Mouse (Mus musculus) C2C12 (cell line): Measurements from ENCODE around the gene Gm20388.

ENCODE experiments used
- CEBPB ChIP-seq: IDR thresholded peaks from one replicate; pipeline ENCODE4 v1.6.1; 2011; ENCODE audit warnings: low read depth, mild to moderate bottlenecking, control low read depth, moderate library complexity
- CTCF ChIP-seq: IDR thresholded peaks from one replicate; pipeline ENCODE4 v1.5.1; 2011; ENCODE audit not compliant: control insufficient read depth, insufficient read depth, insufficient read length
- FOSL1 ChIP-seq: IDR thresholded peaks from one replicate; pipeline ENCODE4 v1.8.0; 2011; ENCODE audit warnings: mild to moderate bottlenecking, low read length; ENCODE audit not compliant: poor library complexity, insufficient read depth, severe bottlenecking
- MAX ChIP-seq: IDR thresholded peaks from one replicate; pipeline ENCODE4 v1.6.1; 2011; ENCODE audit warnings: mild to moderate bottlenecking, control low read depth
- MYOG ChIP-seq: IDR thresholded peaks from one replicate; pipeline ENCODE4 v1.6.1; 2011; ENCODE audit not compliant: control insufficient read depth, insufficient read length; ENCODE audit errors: extremely low read depth
- USF1 ChIP-seq: IDR thresholded peaks from one replicate; pipeline ENCODE4 v1.6.1; 2011; ENCODE audit warnings: low read depth, mild to moderate bottlenecking, control low read depth, moderate library complexity

DNA sequence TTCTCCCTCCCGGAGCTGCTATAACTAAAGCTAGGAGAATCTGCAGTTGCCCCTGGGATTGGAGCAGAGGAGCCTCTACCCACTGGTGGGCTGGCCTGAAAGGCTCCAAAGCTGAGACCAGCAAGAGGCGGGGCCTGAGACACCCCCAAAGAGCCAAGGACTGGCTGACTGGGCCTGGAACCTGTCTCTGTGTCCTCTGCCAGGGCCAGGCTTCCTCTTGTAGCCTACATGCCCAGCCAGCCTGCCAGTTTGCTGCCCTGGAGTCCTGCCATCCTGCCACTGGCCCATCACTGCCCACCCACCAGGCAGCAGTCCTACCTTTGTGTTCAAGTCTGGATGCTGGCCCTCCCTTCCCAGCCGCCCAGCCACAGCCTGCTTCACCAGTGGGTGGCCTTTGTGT lies 4419.8 kb downstream of the Gm20388 start:
- TF ChIP-seq CTCF (no peak), USF1 (no peak), CEBPB (no peak), MAX (no peak), MYOG (no peak), FOSL1 (no peak)
